Mouse (Mus musculus) stomach, embryonic 16.5 days (tissue): ENCODE data around the gene Adh5. TPM values are rescaled to one million over a fixed set of nuclear protein-coding genes. Genes with fewer than 3 reads are reported as not detected.

ENCODE experiments used
- ATAC-seq: fragments of 200-750 bp; cut with Nextera tagmentation; 2 replicates; pipeline ENCODE4 v1.8.0; 2017; ENCODE audit warnings: moderate number of reproducible peaks, moderate TSS enrichment; ENCODE audit not compliant: insufficient read depth, low FRiP score
- H3K27ac ChIP-seq: fragments of 300-500 bp; sonication (generic); 2 replicates; pipeline ENCODE4 v1.5.1; 2014; ENCODE audit warnings: low read length
- H3K27me3 ChIP-seq: fragments of 300-500 bp; sonication (generic); 2 replicates; pipeline ENCODE4 v1.6.1; 2014; ENCODE audit warnings: low read length, control low read depth, mixed read lengths; ENCODE audit not compliant: control insufficient read depth, insufficient read depth
- H3K36me3 ChIP-seq: fragments of 300-500 bp; sonication (generic); 2 replicates; pipeline ENCODE4 v1.6.1; 2014; ENCODE audit warnings: low read length; ENCODE audit not compliant: control insufficient read depth, insufficient read depth
- H3K4me1 ChIP-seq: fragments of 300-500 bp; sonication (generic); 2 replicates; pipeline ENCODE4 v1.6.1; 2014; ENCODE audit warnings: low read length, control low read depth, mixed read lengths; ENCODE audit not compliant: control insufficient read depth, insufficient read depth
- H3K4me2 ChIP-seq: fragments of 300-500 bp; sonication (generic); 2 replicates; pipeline ENCODE4 v1.6.1; 2014; ENCODE audit warnings: low read depth, low read length, mixed read lengths
- H3K4me3 ChIP-seq: fragments of 300-500 bp; sonication (generic); replicated peaks from 2 replicates; pipeline ENCODE4 v1.5.1; 2014; ENCODE audit warnings: mild to moderate bottlenecking, low read length
- H3K9ac ChIP-seq: fragments of 300-500 bp; sonication (generic); 2 replicates; pipeline ENCODE4 v1.6.1; 2014; ENCODE audit warnings: low read length
- H3K9me3 ChIP-seq: fragments of 300-500 bp; sonication (generic); replicated peaks from 2 replicates; pipeline ENCODE4 v1.6.1; 2016; ENCODE audit warnings: low read length, control low read depth; ENCODE audit not compliant: control insufficient read depth
- WGBS: fragments of 180-500 bp; shearing (Covaris S2); extraction: QIAGEN DNeasy Blood & Tissue Kit; methylation state at CpG from one replicate; pipeline ENCODE4 v1.1.7; 2014; 5-methylcytosine and 5-hydroxymethylcytosine counted together
- polyA plus RNA-seq: library from polyadenylated mRNA; unstranded; fragments of >200 nt; fragmentation: Nextera tagmentation; extraction: Ambion mirVana; gene quantifications from 2 replicates; pipeline ENCODE4 v1.2.1, GENCODE M21; 2015

Adh5 gene
- polyA plus RNA-seq, 1 experiment from 2014 or later, result 178 TPM

- Histone ChIP-seq H3K27ac (no peak overlapping the region), H3K4me1 (no peaks in the 10 kb centered on the region), H3K9me3 (no peaks in the 10 kb centered on the region), H3K4me3 (no peak overlapping the region), H3K27me3 (no peaks in the 10 kb centered on the region), H3K9ac (no peak overlapping the region), H3K36me3 (peaks cover 13% of the 10 kb centered on the region), H3K4me2 (no peak overlapping the region)
- WGBS, result 84% methylated on average over 10 of the region's 10 CpGs
- ATAC-seq, result no peak
Measured at GRCm38 (mm10) chr3:138452169-138452568, 9.3 kb downstream of the Adh5 start.

DNA sequence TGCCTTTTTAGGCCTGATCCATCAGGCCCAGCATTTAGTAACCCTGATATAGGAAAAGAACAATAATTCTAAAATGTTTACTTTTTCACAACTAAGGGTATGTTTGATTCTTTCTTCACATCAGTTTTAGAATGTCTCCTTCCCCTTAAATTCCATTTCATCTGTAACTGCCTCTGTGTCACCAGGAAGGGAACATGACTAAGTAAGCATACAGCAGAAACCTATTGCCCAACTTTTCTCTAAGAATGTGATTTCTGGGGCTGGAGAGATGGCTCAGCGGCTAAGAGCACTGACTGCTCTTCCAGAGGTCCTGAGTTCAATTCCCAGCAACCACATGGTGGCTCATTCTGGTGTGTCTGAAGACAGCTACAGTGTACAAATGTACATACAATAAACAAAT, 11.3 kb downstream of the Adh5 start:
- H3K4me1 ChIP-seq, result no peaks in the 10 kb centered on the region
- no peak for ATAC-seq
- no peak overlapping the region for H3K27ac ChIP-seq
- H3K27me3 ChIP-seq, result no peaks in the 10 kb centered on the region
- peaks cover 27% of the 10 kb centered on the region for H3K36me3 ChIP-seq
- no peak overlapping the region for H3K9ac ChIP-seq
- no peak overlapping the region for H3K4me2 ChIP-seq
- no peaks in the 10 kb centered on the region for H3K9me3 ChIP-seq
- WGBS, result 89% methylated on average over 1 of the region's 1 CpGs
- H3K4me3 ChIP-seq, result no peak overlapping the region

GRCm38 (mm10) chr3:138454711-138455435, 12.0 kb downstream of the Adh5 start:
- ATAC-seq, result no peak
- Histone ChIP-seq H3K4me2 (no peak overlapping the region), H3K27ac (no peak overlapping the region), H3K9ac (no peak overlapping the region), H3K27me3 (no peaks in the 10 kb centered on the region), H3K36me3 (peaks cover 31% of the 10 kb centered on the region), H3K4me1 (no peaks in the 10 kb centered on the region), H3K4me3 (no peak overlapping the region), H3K9me3 (no peaks in the 10 kb centered on the region)
- 87% methylated on average over 13 of the region's 13 CpGs for WGBS

DNA sequence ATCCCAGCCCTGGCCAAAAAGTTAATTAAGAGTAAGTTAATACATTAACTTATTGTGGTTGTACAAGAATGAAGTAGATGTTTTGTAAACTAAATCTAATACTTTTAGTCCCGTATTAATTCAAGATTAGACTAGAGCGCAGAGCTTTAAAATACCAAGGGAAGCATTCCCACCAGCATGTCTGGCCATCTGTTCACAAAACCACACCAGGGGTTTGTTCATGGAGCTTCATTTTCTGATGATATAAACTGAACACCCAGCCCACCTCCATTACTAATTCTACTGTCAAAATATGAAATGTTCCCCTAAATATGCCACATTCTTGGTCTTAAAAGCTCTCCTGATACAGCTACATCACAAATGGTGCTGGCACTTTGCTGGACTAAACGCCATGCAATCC, 15.5 kb downstream of the Adh5 start:
- WGBS, result 94% methylated on average over 3 of the region's 3 CpGs
- Histone ChIP-seq H3K4me1 (no peaks in the 10 kb centered on the region), H3K9ac (no peak overlapping the region), H3K4me2 (no peak overlapping the region), H3K4me3 (no peak overlapping the region), H3K9me3 (no peaks in the 10 kb centered on the region), H3K27me3 (no peaks in the 10 kb centered on the region), H3K27ac (no peak overlapping the region), H3K36me3 (peaks cover 48% of the 10 kb centered on the region)
- ATAC-seq, result no peak

DNA sequence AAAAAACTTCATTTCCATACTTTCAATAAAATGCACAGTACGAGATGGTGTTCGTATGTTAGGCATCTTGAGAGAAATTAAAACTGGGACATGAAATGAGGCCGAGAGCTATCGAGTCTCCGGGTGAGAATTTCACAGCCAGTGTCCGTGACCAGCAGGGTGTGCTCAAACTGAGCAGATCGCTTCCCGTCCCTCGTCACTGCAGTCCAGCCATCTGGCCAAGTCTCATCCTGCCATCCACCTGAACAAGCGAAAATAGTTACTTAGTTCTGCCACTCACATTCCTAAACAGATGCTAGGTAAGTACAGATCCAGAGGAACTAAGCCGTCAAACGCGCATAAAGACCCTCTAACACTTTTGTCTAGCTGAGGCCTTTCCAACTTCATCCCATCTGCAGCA, 17.4 kb downstream of the Adh5 start:
- H3K36me3 ChIP-seq, result peaks cover 38% of the 10 kb centered on the region
- no peaks in the 10 kb centered on the region for H3K9me3 ChIP-seq
- no peak overlapping the region for H3K9ac ChIP-seq
- no peak for ATAC-seq
- H3K27me3 ChIP-seq, result no peaks in the 10 kb centered on the region
- H3K4me2 ChIP-seq, result no peak overlapping the region
- no peak overlapping the region for H3K4me3 ChIP-seq
- no peaks in the 10 kb centered on the region for H3K4me1 ChIP-seq
- H3K27ac ChIP-seq, result no peak overlapping the region
- WGBS, result 84% methylated on average over 13 of the region's 13 CpGs

GRCm38 (mm10) chr3:138461832-138462231, 18.9 kb downstream of the Adh5 start:
- ATAC-seq, result no peak
- no peak overlapping the region for H3K4me2 ChIP-seq
- H3K27ac ChIP-seq, result no peak overlapping the region
- no peaks in the 10 kb centered on the region for H3K4me1 ChIP-seq
- no peak overlapping the region for H3K9ac ChIP-seq
- no peaks in the 10 kb centered on the region for H3K9me3 ChIP-seq
- H3K36me3 ChIP-seq, result peaks cover 47% of the 10 kb centered on the region
- 95% methylated on average over 3 of the region's 3 CpGs for WGBS
- H3K27me3 ChIP-seq, result no peaks in the 10 kb centered on the region
- H3K4me3 ChIP-seq, result no peak overlapping the region

DNA sequence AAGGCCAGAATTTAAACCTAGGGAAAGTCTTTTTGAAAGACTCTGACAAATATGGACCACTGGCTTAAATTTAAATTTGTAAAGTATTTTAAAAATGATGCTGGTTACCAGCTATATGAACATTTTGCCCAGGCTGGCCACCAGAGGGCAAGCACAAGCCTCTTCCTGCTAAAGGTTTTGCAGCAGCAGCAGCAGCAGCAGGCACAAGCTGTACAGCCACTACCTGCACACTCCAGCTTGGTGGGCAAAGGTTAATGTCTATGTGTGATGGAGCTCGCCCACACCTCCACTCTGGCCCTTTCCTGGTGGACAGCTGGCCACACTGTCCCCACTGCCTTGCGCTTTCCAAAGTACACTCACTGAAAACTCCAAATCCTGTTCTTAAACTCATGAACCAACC, 20.2 kb downstream of the Adh5 start:
- WGBS, result 63% methylated on average over 2 of the region's 2 CpGs
- H3K27me3 ChIP-seq, result no peaks in the 10 kb centered on the region
- H3K4me1 ChIP-seq, result no peaks in the 10 kb centered on the region
- no peak overlapping the region for H3K9ac ChIP-seq
- no peak overlapping the region for H3K4me2 ChIP-seq
- no peak for ATAC-seq
- no peaks in the 10 kb centered on the region for H3K9me3 ChIP-seq
- H3K4me3 ChIP-seq, result no peak overlapping the region
- H3K27ac ChIP-seq, result no peak overlapping the region
- peaks cover 43% of the 10 kb centered on the region for H3K36me3 ChIP-seq

DNA sequence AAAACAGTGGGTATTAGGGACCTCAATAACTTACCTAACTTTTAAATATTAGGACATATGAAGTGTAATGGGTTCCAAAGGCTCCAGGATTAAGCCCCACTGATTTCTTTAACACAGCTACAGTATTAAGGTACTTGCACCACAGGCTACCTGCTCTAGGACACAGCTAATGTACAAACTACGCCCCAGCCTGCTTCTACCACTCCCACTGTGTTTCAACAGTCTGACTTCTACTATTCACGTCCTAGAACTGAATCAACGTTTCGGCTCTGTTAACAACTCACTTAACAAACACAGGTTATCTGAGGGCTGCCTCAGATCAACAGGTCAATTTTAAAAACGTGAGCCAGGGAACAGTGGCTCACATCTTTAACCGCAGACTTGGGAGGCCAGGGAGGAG, 20.9 kb downstream of the Adh5 start:
- H3K9ac ChIP-seq, result no peak overlapping the region
- 64% methylated on average over 6 of the region's 6 CpGs for WGBS
- no peak overlapping the region for H3K4me2 ChIP-seq
- ATAC-seq, result no peak
- no peaks in the 10 kb centered on the region for H3K9me3 ChIP-seq
- H3K4me3 ChIP-seq, result no peak overlapping the region
- H3K4me1 ChIP-seq, result no peaks in the 10 kb centered on the region
- H3K27ac ChIP-seq, result no peak overlapping the region
- peaks cover 40% of the 10 kb centered on the region for H3K36me3 ChIP-seq
- no peaks in the 10 kb centered on the region for H3K27me3 ChIP-seq

DNA sequence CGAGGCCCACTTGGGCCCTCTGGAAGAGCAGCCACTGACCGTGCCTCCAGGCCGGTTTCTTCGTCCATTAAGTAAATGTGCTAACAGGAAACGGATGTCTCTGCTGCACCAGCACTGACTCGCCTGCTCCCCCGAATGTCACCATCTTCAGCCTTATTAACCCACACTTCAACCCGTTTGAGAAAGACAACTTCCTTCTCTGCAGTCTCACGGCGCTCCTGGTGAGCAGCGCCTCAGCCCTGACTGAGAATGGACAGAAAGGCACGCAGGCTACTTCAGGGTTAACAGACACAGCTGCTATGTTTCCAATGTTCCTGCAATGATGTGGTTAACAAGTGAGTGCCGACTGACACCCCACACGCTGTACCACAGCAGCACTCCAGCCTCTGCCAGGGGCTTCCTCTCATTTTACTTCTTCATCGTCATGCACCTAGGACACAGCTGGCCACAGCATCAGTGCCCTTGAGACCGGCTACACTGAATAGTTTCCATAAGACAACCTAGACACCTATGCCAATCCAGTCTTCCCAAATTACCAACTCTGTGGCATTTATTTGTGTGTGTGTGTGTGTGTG, 21.8 kb downstream of the Adh5 start:
- Histone ChIP-seq H3K27ac (no peak overlapping the region), H3K9ac (no peak overlapping the region), H3K36me3 (peaks cover 36% of the 10 kb centered on the region), H3K4me1 (no peaks in the 10 kb centered on the region), H3K4me3 (no peak overlapping the region), H3K9me3 (no peaks in the 10 kb centered on the region), H3K27me3 (no peaks in the 10 kb centered on the region), H3K4me2 (no peak overlapping the region)
- ATAC-seq, result no peak
- 69% methylated on average over 16 of the region's 16 CpGs for WGBS
